Mouse (Mus musculus) spleen, postnatal 14 days (tissue): ENCODE results near the gene Grm1.

Experiments
- DNase-seq, 2 experiments: peaks; one replicate each; pipeline ENCODE4 v3.0.0; 2021 to 2022; ENCODE audit warnings: low spot score in 2 of 2

The Grm1 gene

GRCm38 (mm10) chr10:10964490-10965150 lies 117.5 kb downstream of the Grm1 start:
- DNase-seq: no peak

- DNase-seq: no peak
Observed at GRCm38 (mm10) chr10:10950557-10950956, 131.6 kb downstream of the Grm1 start.

- no peak for DNase-seq
Observed at GRCm38 (mm10) chr10:10949172-10949571, 133.0 kb downstream of the Grm1 start.

- no peak for DNase-seq
Observed at GRCm38 (mm10) chr10:10947531-10947930, 134.6 kb downstream of the Grm1 start.

- no peak for DNase-seq
Observed at GRCm38 (mm10) chr10:10944003-10944402, 138.2 kb downstream of the Grm1 start.

GRCm38 (mm10) chr10:10942248-10942647 lies 139.9 kb downstream of the Grm1 start:
- no peak for DNase-seq

- DNase-seq: no peak
Observed at GRCm38 (mm10) chr10:10935806-10936205, 146.3 kb downstream of the Grm1 start.

GRCm38 (mm10) chr10:10929672-10930071 lies 152.5 kb downstream of the Grm1 start:
- no peak for DNase-seq

GRCm38 (mm10) chr10:10928798-10929366 lies 153.3 kb downstream of the Grm1 start:
- DNase-seq: no peak

- DNase-seq: no peak
Observed at GRCm38 (mm10) chr10:10917857-10918399, 164.2 kb downstream of the Grm1 start.

GRCm38 (mm10) chr10:10913621-10914020 lies 168.5 kb downstream of the Grm1 start:
- DNase-seq: no peak

- DNase-seq: no peak
Observed at GRCm38 (mm10) chr10:10890221-10890620, 191.9 kb downstream of the Grm1 start.

- DNase-seq: no peak
Observed at GRCm38 (mm10) chr10:10888521-10888920, 193.6 kb downstream of the Grm1 start.

GRCm38 (mm10) chr10:10884992-10885391 lies 197.2 kb downstream of the Grm1 start:
- no peak for DNase-seq

- DNase-seq: no peak
Observed at GRCm38 (mm10) chr10:10872142-10872541, 210.0 kb downstream of the Grm1 start.

GRCm38 (mm10) chr10:10870271-10870670 lies 211.9 kb downstream of the Grm1 start:
- no peak for DNase-seq

GRCm38 (mm10) chr10:10866278-10866677 lies 215.9 kb downstream of the Grm1 start:
- DNase-seq: no peak

- no peak for DNase-seq
Observed at GRCm38 (mm10) chr10:10864759-10865158, 217.4 kb downstream of the Grm1 start.

GRCm38 (mm10) chr10:10847376-10848286 lies 234.5 kb downstream of the Grm1 start:
- DNase-seq: no peak

GRCm38 (mm10) chr10:10845059-10845685 lies 237.0 kb downstream of the Grm1 start:
- DNase-seq: no peak

- DNase-seq: no peak
Observed at GRCm38 (mm10) chr10:10835406-10835805, 246.8 kb downstream of the Grm1 start.

GRCm38 (mm10) chr10:10834828-10835227 lies 247.3 kb downstream of the Grm1 start:
- no peak for DNase-seq
